Mouse (Mus musculus): Measurements from ENCODE around the gene H2-Q1. TPM values are rescaled to one million over a fixed set of nuclear protein-coding genes. Genes with fewer than 3 reads are reported as not detected.
"Not testable (repeated sequence)": the region's sequence is repeated elsewhere in the genome, so short reads cannot be mapped to it uniquely, and the experiment has no call there.

Gene H2-Q1
- 0.44 and 1.1 TPM in 2 replicates for polyA plus RNA-seq (2012; rRNA removed)

GRCm38 (mm10) chr17:35320327-35321081, at the start of gene H2-Q1:
H2-Q1 (plus strand) TSS chr17:35320405.
- DNase-seq (ENCODE audit: extremely low spot score in 1 of 2, low spot score in 1 of 2): no peak

DNA sequence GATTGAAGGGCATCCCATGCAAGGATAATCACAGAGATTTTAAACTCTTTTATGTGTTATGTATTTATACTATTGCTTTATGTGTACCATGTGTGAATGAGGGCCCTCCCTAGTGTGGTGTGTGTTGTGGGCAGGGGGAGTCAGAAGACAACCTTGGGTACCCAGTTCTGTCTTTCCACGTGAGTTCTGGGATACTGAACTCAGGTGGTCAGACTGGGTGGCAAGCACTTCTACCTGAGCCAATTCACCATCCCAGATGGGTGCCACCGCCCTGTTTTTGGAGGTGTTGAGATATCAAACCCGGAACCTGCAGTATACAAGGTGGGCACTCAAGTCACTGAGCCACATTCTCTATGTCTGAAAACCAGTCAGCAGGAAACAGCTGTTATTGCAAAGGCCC, 48.0 kb upstream of the H2-Q1 start:
- no peak for DNase-seq (ENCODE audit: extremely low spot score in 1 of 2, low spot score in 1 of 2)

GRCm38 (mm10) chr17:35274770-35275169, 45.4 kb upstream of the H2-Q1 start:
- peak in 1 of 2 experiments; percentile 93 for DNase-seq (ENCODE audit: extremely low spot score in 1 of 2, low spot score in 1 of 2)

DNA sequence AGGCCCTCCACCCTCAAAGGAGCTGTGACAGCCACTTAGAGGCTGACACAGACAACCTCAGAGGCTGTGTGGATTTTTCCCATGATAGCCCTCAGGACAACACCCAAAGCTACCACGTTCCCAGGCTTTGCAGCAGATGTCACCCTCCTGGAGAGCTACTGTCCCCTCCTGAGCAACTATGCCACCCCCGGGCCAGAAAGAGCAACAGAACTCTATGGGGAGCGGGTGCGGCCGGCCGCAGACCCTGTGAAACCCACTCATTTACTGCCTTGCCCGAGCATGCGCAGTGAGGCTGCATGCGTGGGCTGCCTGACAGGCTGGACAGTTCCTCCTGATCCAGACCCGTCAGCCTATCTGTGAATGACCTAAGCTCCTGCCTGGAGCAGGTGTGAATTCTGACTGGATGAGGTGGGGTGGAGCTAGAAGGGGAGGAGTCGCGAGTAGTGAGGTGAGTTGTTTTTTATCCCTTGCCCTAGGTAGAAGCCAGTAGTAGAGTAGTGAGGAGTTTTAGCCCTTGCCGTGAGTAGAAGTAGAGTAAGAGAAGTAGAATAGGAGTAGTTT, 43.8 kb upstream of the H2-Q1 start:
- DNase-seq (ENCODE audit: extremely low spot score in 1 of 2, low spot score in 1 of 2): no peak

- no peak for DNase-seq (ENCODE audit: extremely low spot score in 1 of 2, low spot score in 1 of 2)
These were observed 42.2 kb upstream of the H2-Q1 start for GRCm38 (mm10) chr17:35278049-35278448.

- DNase-seq (ENCODE audit: extremely low spot score in 1 of 2, low spot score in 1 of 2): no peak
These were observed 41.1 kb upstream of the H2-Q1 start for GRCm38 (mm10) chr17:35278957-35279688.

GRCm38 (mm10) chr17:35280276-35280675, 39.9 kb upstream of the H2-Q1 start:
- no peak for DNase-seq (ENCODE audit: extremely low spot score in 1 of 2, low spot score in 1 of 2)

DNA sequence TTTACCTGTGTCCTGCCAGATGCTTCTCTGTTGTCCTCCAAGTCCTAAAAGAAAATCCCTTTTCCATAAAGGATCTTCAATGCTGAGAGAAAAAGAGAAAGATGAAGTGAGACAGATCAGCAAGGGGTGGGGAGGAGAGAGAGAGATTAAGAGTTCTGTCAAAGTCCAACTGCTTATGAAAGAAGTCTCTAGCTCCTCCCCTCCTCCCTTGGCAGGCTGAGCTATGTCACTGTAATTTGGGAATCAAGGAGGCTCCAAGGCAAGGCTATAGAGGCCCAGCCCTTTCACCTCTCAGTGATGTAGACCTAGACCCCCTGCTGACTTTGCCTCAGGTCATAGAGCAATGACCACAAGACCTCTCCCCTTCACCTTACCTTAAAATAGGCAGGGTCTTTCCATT, 34.8 kb upstream of the H2-Q1 start:
- DNase-seq (ENCODE audit: extremely low spot score in 1 of 2, low spot score in 1 of 2): no peak

- DNase-seq (ENCODE audit: extremely low spot score in 1 of 2, low spot score in 1 of 2): peak in 1 of 2 experiments; percentile 68
These were observed 24.4 kb upstream of the H2-Q1 start for GRCm38 (mm10) chr17:35295796-35296195.

- not testable (repeated sequence) for DNase-seq (ENCODE audit: extremely low spot score in 1 of 2, low spot score in 1 of 2)
These were observed 19.8 kb upstream of the H2-Q1 start for GRCm38 (mm10) chr17:35300261-35300945.

DNA sequence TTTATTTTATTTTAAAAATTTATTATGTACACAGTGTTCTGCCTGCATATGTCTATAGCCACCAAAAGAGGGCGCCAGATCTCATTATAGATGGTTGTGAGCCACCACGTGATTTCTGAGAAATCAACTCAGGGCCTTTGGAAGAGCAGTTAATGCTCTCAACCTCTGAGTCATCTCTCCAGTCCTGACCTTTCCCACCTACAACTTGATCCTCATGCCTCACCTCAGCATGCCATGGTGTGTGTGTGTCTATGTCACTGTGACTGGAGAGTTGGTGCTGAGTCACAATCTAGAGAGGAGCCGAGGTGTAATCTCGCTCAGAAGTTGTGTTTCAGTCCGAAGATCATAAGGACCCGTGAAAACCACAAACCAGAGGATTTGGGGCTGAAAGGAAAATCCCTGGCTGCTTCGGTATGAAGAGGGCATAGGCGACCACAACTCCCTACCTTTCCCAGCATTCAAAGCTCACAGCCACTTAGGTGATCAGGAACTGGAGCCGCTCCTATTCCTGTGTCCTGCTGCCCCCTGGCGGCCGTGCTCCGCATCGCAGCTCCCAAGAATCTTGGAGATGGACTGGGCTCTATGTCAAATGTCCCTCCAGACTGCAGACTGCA, 18.5 kb upstream of the H2-Q1 start:
- peak; percentile 36 to 96 for DNase-seq (ENCODE audit: extremely low spot score in 1 of 2, low spot score in 1 of 2)

DNA sequence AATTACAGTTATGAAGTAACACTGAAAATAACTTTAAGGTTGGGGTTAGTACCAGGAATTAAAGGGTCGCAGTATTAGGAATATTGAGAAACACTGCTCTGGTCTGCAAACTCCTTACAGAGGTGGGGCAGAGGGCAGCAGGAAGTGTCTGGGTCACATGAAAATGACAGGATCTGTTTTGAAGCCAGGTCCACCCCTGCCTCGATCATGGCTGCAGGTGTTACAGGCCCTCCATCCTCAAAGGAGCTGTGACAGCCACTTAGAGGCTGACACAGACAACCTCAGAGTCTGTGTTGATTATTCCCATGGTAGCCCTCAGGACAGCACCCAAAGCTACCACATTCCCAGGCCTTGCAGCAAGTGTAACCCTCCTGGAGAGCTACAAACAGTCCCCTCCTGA, 16.9 kb upstream of the H2-Q1 start:
- DNase-seq (ENCODE audit: extremely low spot score in 1 of 2, low spot score in 1 of 2): no peak

DNA sequence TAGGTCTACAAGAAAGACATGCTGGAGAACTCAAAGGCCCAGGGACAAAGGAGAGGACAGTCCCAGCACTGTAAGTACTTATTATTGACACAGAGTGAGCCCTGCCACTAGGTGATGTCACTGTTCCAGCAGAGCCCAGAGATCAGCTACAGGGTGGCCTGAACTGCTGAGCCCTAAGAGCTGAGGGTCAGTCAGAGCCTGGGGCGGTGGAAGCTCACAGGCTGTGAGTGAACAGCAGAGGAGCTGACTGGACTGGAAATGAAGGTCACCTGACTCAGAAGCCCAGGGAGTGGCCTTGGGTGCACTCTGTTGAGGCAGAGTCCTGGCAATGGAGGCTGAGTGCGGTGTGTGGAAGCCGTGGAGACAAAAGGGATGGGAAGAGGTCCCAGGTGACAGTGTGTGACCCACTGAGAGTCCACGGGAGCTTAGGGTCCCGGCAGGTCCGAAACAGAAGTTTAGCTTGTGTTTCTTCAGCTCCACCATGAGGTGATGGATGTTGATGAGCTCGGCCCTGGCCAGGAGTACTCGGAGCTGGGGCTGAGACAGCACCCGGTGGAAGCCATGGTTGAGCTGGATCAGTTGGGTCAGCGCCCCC, 16.4 kb upstream of the H2-Q1 start:
- no peak for DNase-seq (ENCODE audit: extremely low spot score in 1 of 2, low spot score in 1 of 2)

DNA sequence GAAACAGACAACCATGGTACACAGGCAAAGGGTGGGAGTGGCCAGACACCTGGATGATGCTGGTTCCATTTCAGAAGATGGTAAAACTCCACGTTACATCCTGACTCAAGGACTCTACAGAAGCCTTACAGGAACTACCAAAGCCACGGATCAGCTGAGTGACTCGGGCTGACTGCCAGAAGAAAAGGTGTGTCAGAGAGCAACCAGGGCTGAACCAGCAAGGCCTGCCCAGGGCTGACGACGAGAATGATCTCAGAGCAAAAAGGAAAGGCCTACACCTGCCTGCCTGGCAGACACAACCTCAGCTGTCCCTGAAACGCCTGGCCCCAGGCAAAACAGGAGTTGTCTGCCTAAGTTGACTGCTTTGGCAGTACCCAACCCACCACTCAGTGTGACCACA, 15.7 kb upstream of the H2-Q1 start:
- DNase-seq (ENCODE audit: extremely low spot score in 1 of 2, low spot score in 1 of 2): no peak

- not testable (repeated sequence) for DNase-seq (ENCODE audit: extremely low spot score in 1 of 2, low spot score in 1 of 2)
These were observed 15.3 kb upstream of the H2-Q1 start for GRCm38 (mm10) chr17:35304921-35305320.

DNA sequence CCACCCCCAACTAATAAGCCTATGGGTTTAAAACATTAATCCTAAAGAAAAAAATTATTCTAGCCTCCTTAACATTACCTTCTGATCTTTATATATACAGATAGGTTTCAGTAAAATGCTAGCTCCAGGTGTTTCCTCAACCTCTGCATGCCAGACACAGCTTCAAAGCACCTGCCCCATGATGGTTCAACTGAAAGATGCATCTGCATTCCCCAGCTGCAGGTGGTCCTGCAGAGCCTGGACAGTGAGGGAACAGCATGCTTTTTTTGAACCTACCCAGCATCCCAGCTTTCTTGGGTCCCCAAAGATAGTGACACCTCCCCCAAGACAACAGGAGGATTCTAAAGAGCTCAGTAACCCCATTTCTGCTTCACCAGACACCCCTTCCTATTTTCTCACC, 1.5 kb upstream of the H2-Q1 start:
- DNase-seq (ENCODE audit: extremely low spot score in 1 of 2, low spot score in 1 of 2): no peak

DNA sequence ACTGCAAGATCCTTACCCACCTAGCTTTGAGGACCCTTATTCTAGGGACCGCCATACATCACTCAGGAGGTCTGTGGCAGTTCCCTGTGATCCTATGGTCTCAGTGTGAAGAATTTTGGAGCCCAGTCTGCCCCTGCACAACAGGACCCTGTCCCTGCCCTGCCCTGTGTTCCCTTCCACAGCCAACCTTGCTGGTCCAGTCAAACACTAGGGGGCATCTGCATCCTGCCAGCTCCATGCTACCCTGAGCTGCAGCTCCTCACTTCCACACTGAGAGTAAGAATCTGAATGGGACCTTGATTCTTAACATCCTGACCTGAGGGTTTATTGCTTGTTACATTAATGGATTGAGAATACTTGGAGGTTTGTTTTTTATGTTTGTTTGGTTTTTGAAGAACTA, 4.9 kb downstream of the H2-Q1 start:
- DNase-seq (ENCODE audit: extremely low spot score in 1 of 2, low spot score in 1 of 2): not testable (repeated sequence)

DNA sequence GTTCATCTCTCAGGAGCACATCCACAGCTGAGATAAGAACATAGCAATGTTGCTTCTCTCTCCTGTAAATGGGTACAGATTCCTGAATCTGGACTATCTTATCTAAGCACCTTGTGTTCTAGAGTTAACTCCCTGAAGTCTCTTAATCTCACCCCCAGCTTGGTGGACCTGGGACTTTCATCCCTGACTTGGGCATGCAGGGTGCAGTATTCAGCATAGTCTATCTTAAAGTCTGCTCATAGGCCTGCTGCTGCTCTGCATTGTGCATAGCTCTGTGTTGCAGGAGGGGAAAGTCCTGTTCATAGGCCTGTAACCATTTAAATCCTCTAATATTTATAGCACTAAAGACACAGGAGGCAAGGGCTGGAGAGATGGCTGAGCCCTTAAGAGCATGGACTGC, 5.8 kb downstream of the H2-Q1 start:
- not testable (repeated sequence) for DNase-seq (ENCODE audit: extremely low spot score in 1 of 2, low spot score in 1 of 2)

DNA sequence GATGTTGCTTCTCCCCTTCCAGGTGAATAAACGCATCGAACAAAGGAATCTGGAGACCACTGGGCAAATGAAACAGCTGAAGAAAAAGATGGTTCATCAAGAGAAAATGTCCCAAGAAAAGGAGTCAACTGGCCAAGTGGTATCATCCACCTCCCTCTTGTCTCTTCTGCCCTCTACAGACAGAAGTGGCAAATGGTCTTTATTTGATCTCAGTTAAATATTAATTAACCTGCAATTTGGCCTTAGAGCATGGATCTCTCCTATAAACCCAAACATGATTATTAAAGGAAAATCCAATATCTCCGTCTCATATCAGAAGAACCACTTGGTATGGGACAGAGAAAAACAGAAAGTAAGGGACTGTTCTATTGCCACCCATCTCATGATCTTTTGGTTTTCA, 9.5 kb downstream of the H2-Q1 start:
- DNase-seq (ENCODE audit: extremely low spot score in 1 of 2, low spot score in 1 of 2): not testable (repeated sequence)

DNA sequence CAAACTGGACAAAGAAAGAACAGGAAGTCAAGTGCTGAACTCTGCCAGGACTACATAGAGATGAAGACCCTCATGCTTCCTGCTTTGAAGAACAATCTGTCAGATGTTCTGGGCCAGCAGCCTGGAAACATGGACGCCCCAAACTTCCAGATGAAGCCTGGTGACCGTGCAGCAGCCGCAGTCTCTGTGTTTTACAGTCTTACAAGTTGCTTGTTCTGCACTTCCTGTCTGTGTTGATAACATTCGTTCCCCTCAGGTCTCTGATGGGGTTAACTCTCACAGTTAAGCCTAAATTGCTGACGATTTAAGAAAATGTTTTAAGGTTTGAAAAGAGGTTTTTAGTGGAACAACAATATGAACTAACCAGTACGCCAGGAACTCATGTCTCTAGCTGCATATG, 11.3 kb downstream of the H2-Q1 start:
- DNase-seq (ENCODE audit: extremely low spot score in 1 of 2, low spot score in 1 of 2): not testable (repeated sequence)

All from frontal cortex, adult 2 months (tissue).